Mouse (Mus musculus): ENCODE data around the gene Scn11a.

- TF ChIP-seq CTCF (IDR thresholded peaks at IDR 0.05; ENCODE audit: extremely low read depth, insufficient read length, insufficient replicate concordance, low read depth, low read length) (no peak), POLR2A (IDR thresholded peaks at IDR 0.05; ENCODE audit: low read depth, low read length) (no peak)
Measured at GRCm38 (mm10) chr9:119843549-119843948, 18.3 kb upstream of the Scn11a start.
